Mouse (Mus musculus) yolk sac, embryonic 10.5 days (tissue): ENCODE data around the gene Ptpn18.

ENCODE experiments used
- DNase-seq: peaks from one replicate; pipeline ENCODE4 v3.0.0-alpha.2; 2017; ENCODE audit warnings: low spot score

Gene Ptpn18

GRCm38 (mm10) chr1:34465445-34465844, 5.9 kb downstream of the Ptpn18 start:
- no peak for DNase-seq

GRCm38 (mm10) chr1:34468051-34468450, 8.5 kb downstream of the Ptpn18 start:
- no peak for DNase-seq

GRCm38 (mm10) chr1:34468500-34468899, 8.9 kb downstream of the Ptpn18 start:
- no peak for DNase-seq

GRCm38 (mm10) chr1:34469801-34470200, 10.2 kb downstream of the Ptpn18 start:
- DNase-seq: no peak

GRCm38 (mm10) chr1:34472427-34473300, 13.1 kb downstream of the Ptpn18 start:
- DNase-seq: peak; percentile 42

- DNase-seq: no peak
Observed at GRCm38 (mm10) chr1:34478891-34479655, 19.5 kb downstream of the Ptpn18 start.

- DNase-seq: no peak
Observed at GRCm38 (mm10) chr1:34480801-34481200, 21.2 kb downstream of the Ptpn18 start.

- DNase-seq: no peak
Observed at GRCm38 (mm10) chr1:34481920-34482669, 22.5 kb downstream of the Ptpn18 start.

- DNase-seq: no peak
Observed at GRCm38 (mm10) chr1:34484470-34484869, 24.9 kb downstream of the Ptpn18 start.

- peak; percentile 46 for DNase-seq
Observed at GRCm38 (mm10) chr1:34485461-34486188, 26.1 kb downstream of the Ptpn18 start.

GRCm38 (mm10) chr1:34487383-34487782, 27.8 kb downstream of the Ptpn18 start:
- DNase-seq: no peak

- DNase-seq: no peak
Observed at GRCm38 (mm10) chr1:34489852-34490541, 30.4 kb downstream of the Ptpn18 start.

- no peak for DNase-seq
Observed at GRCm38 (mm10) chr1:34491480-34491879, 31.9 kb downstream of the Ptpn18 start.

- no peak for DNase-seq
Observed at GRCm38 (mm10) chr1:34502991-34503390, 43.4 kb downstream of the Ptpn18 start.

- DNase-seq: no peak
Observed at GRCm38 (mm10) chr1:34505307-34505706, 45.7 kb downstream of the Ptpn18 start.

- no peak for DNase-seq
Observed at GRCm38 (mm10) chr1:34505970-34506551, 46.5 kb downstream of the Ptpn18 start.

- DNase-seq: no peak
Observed at GRCm38 (mm10) chr1:34507986-34508385, 48.4 kb downstream of the Ptpn18 start.

GRCm38 (mm10) chr1:34510575-34510981, 51.0 kb downstream of the Ptpn18 start:
- DNase-seq: no peak

GRCm38 (mm10) chr1:34511027-34511426, 51.5 kb downstream of the Ptpn18 start:
- DNase-seq: no peak

- DNase-seq: no peak
Observed at GRCm38 (mm10) chr1:34513068-34513467, 53.5 kb downstream of the Ptpn18 start.

GRCm38 (mm10) chr1:34516595-34516994, 57.0 kb downstream of the Ptpn18 start:
- DNase-seq: no peak
